Mouse (Mus musculus) heart, adult 9 months (tissue): ENCODE data around the gene Cdc20b.

ENCODE experiments used
- DNase-seq, 2 experiments: peaks; one replicate each; pipeline ENCODE4 v3.0.0; 2022; ENCODE audit warnings: low spot score in 2 of 2

Cdc20b gene

GRCm38 (mm10) chr13:113023274-113024143, 11.4 kb upstream of the Cdc20b start:
- no peak for DNase-seq

GRCm38 (mm10) chr13:113031351-113031750, 3.6 kb upstream of the Cdc20b start:
- DNase-seq, result no peak

GRCm38 (mm10) chr13:113031792-113032571, 2.9 kb upstream of the Cdc20b start:
- no peak for DNase-seq

GRCm38 (mm10) chr13:113032831-113033230, 2.1 kb upstream of the Cdc20b start:
- no peak for DNase-seq

- no peak for DNase-seq
Observed at GRCm38 (mm10) chr13:113034271-113034886, 532 bp upstream of the Cdc20b start.

- peak; percentile 64 to 77 for DNase-seq
Observed at GRCm38 (mm10) chr13:113035852-113036251, 941 bp downstream of the Cdc20b start.

- no peak for DNase-seq
Observed at GRCm38 (mm10) chr13:113044876-113045275, 10.0 kb downstream of the Cdc20b start.

- DNase-seq, result no peak
Observed at GRCm38 (mm10) chr13:113045458-113046110, 10.7 kb downstream of the Cdc20b start.

GRCm38 (mm10) chr13:113046211-113046883, 11.4 kb downstream of the Cdc20b start, which contains the start of gene Gpx8:
Gene Gpx8, minus strand, starts transcription at chr13:113046410.
- DNase-seq, result peak; percentile 49 to 57

- DNase-seq, result no peak
Observed at GRCm38 (mm10) chr13:113047018-113047417, 12.1 kb downstream of the Cdc20b start.

- DNase-seq, result no peak
Observed at GRCm38 (mm10) chr13:113047647-113048046, 12.7 kb downstream of the Cdc20b start.

GRCm38 (mm10) chr13:113054230-113054629, 19.3 kb downstream of the Cdc20b start:
- no peak for DNase-seq

GRCm38 (mm10) chr13:113055826-113056225, 20.9 kb downstream of the Cdc20b start:
- no peak for DNase-seq

- no peak for DNase-seq
Observed at GRCm38 (mm10) chr13:113061746-113062145, 26.8 kb downstream of the Cdc20b start.

GRCm38 (mm10) chr13:113064542-113064941, 29.6 kb downstream of the Cdc20b start:
- no peak for DNase-seq

GRCm38 (mm10) chr13:113079021-113079420, 44.1 kb downstream of the Cdc20b start:
- DNase-seq, result no peak

- no peak for DNase-seq
Observed at GRCm38 (mm10) chr13:113082101-113082500, 47.2 kb downstream of the Cdc20b start.

GRCm38 (mm10) chr13:113084732-113085131, 49.8 kb downstream of the Cdc20b start:
- no peak for DNase-seq

- DNase-seq, result no peak
Observed at GRCm38 (mm10) chr13:113087226-113088017, 52.5 kb downstream of the Cdc20b start.

GRCm38 (mm10) chr13:113090489-113090888, 55.6 kb downstream of the Cdc20b start:
- DNase-seq, result no peak
